8 mouse cellular contexts compared by ENCODE assay signal in the genomic region with DNA sequence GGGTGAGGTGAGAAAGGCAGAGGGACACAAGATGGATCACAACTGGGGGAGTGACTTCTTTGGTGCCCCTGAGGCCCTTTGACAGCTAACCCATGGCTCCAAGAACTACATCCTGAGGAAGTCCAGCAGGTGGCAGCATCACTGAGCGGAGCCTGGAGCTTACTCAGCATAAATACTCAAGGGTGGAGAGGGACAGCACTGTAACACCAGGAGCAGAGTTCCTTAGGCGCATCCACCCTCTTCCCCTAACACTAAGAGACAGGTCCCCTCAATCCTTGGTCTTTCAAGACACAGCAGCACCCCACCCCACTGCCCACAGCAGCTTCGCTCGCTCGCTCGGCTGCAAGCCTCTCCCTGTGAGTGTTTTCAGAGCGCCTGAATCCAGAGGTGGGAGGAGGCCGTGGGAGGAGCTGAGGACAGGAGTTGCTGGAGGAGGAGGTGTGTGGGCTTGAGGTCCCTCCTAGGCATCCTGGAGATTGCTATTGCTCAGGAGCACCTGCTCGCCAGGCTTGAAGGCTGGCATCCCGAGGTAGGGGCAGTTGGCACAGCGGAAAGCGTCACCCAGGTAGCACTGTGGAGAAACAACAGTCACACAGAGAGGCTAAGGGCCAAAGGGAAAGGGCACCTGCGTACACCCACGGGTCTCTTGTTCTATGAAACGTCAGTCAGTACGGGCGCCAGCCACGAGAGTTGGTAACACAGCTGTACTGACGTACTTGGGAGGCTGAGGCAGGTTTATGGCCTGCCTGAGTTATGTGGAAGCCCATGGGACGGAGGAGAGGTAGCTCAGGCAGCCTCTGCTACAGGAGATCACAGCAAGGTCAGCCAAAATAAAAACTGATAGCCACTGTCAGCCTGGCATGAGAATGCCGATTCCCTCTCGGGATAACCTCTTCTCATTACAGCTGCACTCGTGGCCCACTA. TPM values are rescaled to one million over a fixed set of nuclear protein-coding genes. Genes with fewer than 3 reads are reported as not detected.
DNase-seq lines count a peak whose midpoint lies in the region; ATAC-seq and TF ChIP-seq lines count a peak whose summit lies in the region.

No protein-coding gene starts in this region.

- H3K27ac ChIP-seq in heart, embryonic 11.5 days (ENCODE audit: low read depth, low read length), result no peak overlapping the region
- no peak overlapping the region for H3K27ac ChIP-seq in kidney, postnatal 0 days
- H3K27ac ChIP-seq in lung, embryonic 16.5 days (ENCODE audit: low read length), result no peak overlapping the region

- 74% methylated on average over 23 of the region's 23 CpGs for WGBS in heart, embryonic 11.5 days (ENCODE audit: insufficient replicate concordance)
- WGBS in kidney, postnatal 0 days, result 51% methylated on average over 23 of the region's 23 CpGs
- 78% methylated on average over 23 of the region's 23 CpGs for WGBS in lung, embryonic 16.5 days

- TF ChIP-seq CTCF in kidney, postnatal 0 days (IDR thresholded peaks at IDR 0.05; ENCODE audit: low read depth), result peak; percentile 86

- H3K9ac ChIP-seq in heart, embryonic 11.5 days (ENCODE audit: low read depth, low read length), result 0 out of 2 replicates have a peak overlapping the region, but pooled peaks have one; percentile 16
- no peak overlapping the region for H3K9ac ChIP-seq in kidney, postnatal 0 days (ENCODE audit: low read depth, low read length)
- H3K9ac ChIP-seq in lung, embryonic 16.5 days (ENCODE audit: low read length), result no peak overlapping the region

- H3K4me2 ChIP-seq in heart, embryonic 11.5 days, result no peak overlapping the region
- peak overlapping the region; percentile 18; the same call in 1 of the 2 replicates for H3K4me2 ChIP-seq in kidney, postnatal 0 days (ENCODE audit: low read length)
- H3K4me2 ChIP-seq in lung, embryonic 16.5 days (ENCODE audit: low read depth, low read length), result no peak overlapping the region

- peaks cover 26% of the 10 kb centered on the region for H3K36me3 ChIP-seq in heart, embryonic 11.5 days (ENCODE audit: control insufficient read depth, insufficient read depth, low read length)
- H3K36me3 ChIP-seq in kidney, postnatal 0 days (ENCODE audit: insufficient read depth, low read length), result peaks cover 26% of the 10 kb centered on the region; the same call in 1 of the 2 replicates
- peaks cover 18% of the 10 kb centered on the region for H3K36me3 ChIP-seq in lung, embryonic 16.5 days (ENCODE audit: control insufficient read depth, insufficient read depth, low read length)

- no peaks in the 10 kb centered on the region for H3K4me1 ChIP-seq in heart, embryonic 11.5 days (ENCODE audit: control insufficient read depth, insufficient read depth, low read length)
- no peaks in the 10 kb centered on the region for H3K4me1 ChIP-seq in kidney, postnatal 0 days (replicated peaks; ENCODE audit: insufficient read depth, low read length)
- H3K4me1 ChIP-seq in lung, embryonic 16.5 days (replicated peaks; ENCODE audit: control insufficient read depth, insufficient read depth, low read length), result no peaks in the 10 kb centered on the region

- H3K9me3 ChIP-seq in heart, embryonic 11.5 days (replicated peaks; ENCODE audit: control insufficient read depth, low read length), result no peaks in the 10 kb centered on the region
- H3K9me3 ChIP-seq in kidney, postnatal 0 days (replicated peaks; ENCODE audit: low read length), result no peaks in the 10 kb centered on the region
- no peaks in the 10 kb centered on the region for H3K9me3 ChIP-seq in lung, embryonic 16.5 days (ENCODE audit: control insufficient read depth, low read length)

- DNase-seq in A20 (ENCODE audit: low read depth, low spot score), result peak; percentile 46
- peak; percentile 86 for DNase-seq in MN1 (ENCODE audit: low spot score)
- DNase-seq in embryo, embryonic 10.5 days (ENCODE audit: low spot score), result peak; percentile 80
- peak; percentile 91 for DNase-seq in kidney, postnatal 0 days (ENCODE audit: low spot score)
- DNase-seq in ovary, postnatal 14 days (ENCODE audit: low spot score), result peak; percentile 54
- peak; percentile 50 to 53 for DNase-seq in thymus, postnatal 36 days

- no peaks in the 10 kb centered on the region for H3K27me3 ChIP-seq in heart, embryonic 11.5 days (ENCODE audit: control insufficient read depth, insufficient read depth, low read length)
- H3K27me3 ChIP-seq in kidney, postnatal 0 days (ENCODE audit: insufficient read depth, low read length), result no peaks in the 10 kb centered on the region
- no peaks in the 10 kb centered on the region for H3K27me3 ChIP-seq in lung, embryonic 16.5 days (ENCODE audit: control insufficient read depth, insufficient read depth, low read depth, low read length)

- no peak overlapping the region for H3K4me3 ChIP-seq in heart, embryonic 11.5 days (ENCODE audit: low read depth, low read length)
- H3K4me3 ChIP-seq in kidney, postnatal 0 days (replicated peaks; ENCODE audit: low read depth, low read length), result no peak overlapping the region
- H3K4me3 ChIP-seq in lung, embryonic 16.5 days (ENCODE audit: low read length), result no peak overlapping the region

- ATAC-seq in heart, embryonic 11.5 days (replicated peaks; ENCODE audit: insufficient number of reproducible peaks, low FRiP score, low TSS enrichment), result peak; percentile 60; the same call in 1 of the 2 replicates
- ATAC-seq in kidney, postnatal 0 days (replicated peaks; ENCODE audit: low FRiP score, low read depth), result peak; percentile 70
- ATAC-seq in lung, embryonic 16.5 days (ENCODE audit: low read depth), result peak; percentile 54

RNA-seq across cellular contexts. Expression of a gene that starts 12.6 kb away (rescaled TPM):
- 0.69 TPM in 1 of 2 replicates, not detected in the other for polyA plus RNA-seq in heart, embryonic 11.5 days (2014; fragmentation: Nextera tagmentation; extraction: Ambion mirVana)
- 0.69 and 1.2 TPM in 2 replicates for polyA plus RNA-seq in kidney, postnatal 0 days (2015; fragmentation: Nextera tagmentation; extraction: Ambion mirVana)
- 0.62 TPM in 1 of 2 replicates, not detected in the other for polyA plus RNA-seq in lung, embryonic 16.5 days (2015; fragmentation: Nextera tagmentation; extraction: Ambion mirVana)

RNA-seq across cellular contexts. Expression of a gene that starts 15.2 kb away (rescaled TPM):
- polyA plus RNA-seq in heart, embryonic 11.5 days (2014; fragmentation: Nextera tagmentation; extraction: Ambion mirVana), result 125 and 126 TPM in 2 replicates
- polyA plus RNA-seq in kidney, postnatal 0 days (2015; fragmentation: Nextera tagmentation; extraction: Ambion mirVana), result 101 and 108 TPM in 2 replicates
- 69.1 and 69.7 TPM in 2 replicates for polyA plus RNA-seq in lung, embryonic 16.5 days (2015; fragmentation: Nextera tagmentation; extraction: Ambion mirVana)

RNA-seq across cellular contexts. Expression of a gene that starts 15.3 kb away (rescaled TPM):
- 97.0 and 97.5 TPM in 2 replicates for polyA plus RNA-seq in heart, embryonic 11.5 days (2014; fragmentation: Nextera tagmentation; extraction: Ambion mirVana)
- 112 and 129 TPM in 2 replicates for polyA plus RNA-seq in kidney, postnatal 0 days (2015; fragmentation: Nextera tagmentation; extraction: Ambion mirVana)
- polyA plus RNA-seq in lung, embryonic 16.5 days (2015; fragmentation: Nextera tagmentation; extraction: Ambion mirVana), result 91.2 and 91.9 TPM in 2 replicates

RNA-seq across cellular contexts. Expression of a gene that starts 34.4 kb away (rescaled TPM):
- 141 and 143 TPM in 2 replicates for polyA plus RNA-seq in heart, embryonic 11.5 days (2014; fragmentation: Nextera tagmentation; extraction: Ambion mirVana)
- polyA plus RNA-seq in kidney, postnatal 0 days (2015; fragmentation: Nextera tagmentation; extraction: Ambion mirVana), result 129 and 132 TPM in 2 replicates
- 150 and 157 TPM in 2 replicates for polyA plus RNA-seq in lung, embryonic 16.5 days (2015; fragmentation: Nextera tagmentation; extraction: Ambion mirVana)

RNA-seq across cellular contexts. Expression of a gene that starts 51.1 kb away (rescaled TPM):
- polyA plus RNA-seq in heart, embryonic 11.5 days (2014; fragmentation: Nextera tagmentation; extraction: Ambion mirVana), result 8.8 and 11.2 TPM in 2 replicates
- 21.5 and 23.4 TPM in 2 replicates for polyA plus RNA-seq in kidney, postnatal 0 days (2015; fragmentation: Nextera tagmentation; extraction: Ambion mirVana)
- 7.7 and 9.3 TPM in 2 replicates for polyA plus RNA-seq in lung, embryonic 16.5 days (2015; fragmentation: Nextera tagmentation; extraction: Ambion mirVana)
